Mouse (Mus musculus): ENCODE results near the gene Arhgef16. TPM values are rescaled to one million over a fixed set of nuclear protein-coding genes. Genes with fewer than 3 reads are reported as not detected.

Arhgef16 gene
- 0.22 and 0.45 TPM in 2 replicates for polyA plus RNA-seq (2015; fragmentation: Nextera tagmentation; extraction: Ambion mirVana)

GRCm38 (mm10) chr4:154301466-154301881 is at the start of gene Arhgef16:
TSS of gene Arhgef16 (minus strand) at chr4:154301676.
- Histone ChIP-seq H3K9ac (no peak within 1 kb of the TSS), H3K4me3 (no peak within 1 kb of the TSS), H3K4me1 (peaks cover 9% of the 10 kb centered on the region), H3K9me3 (replicated peaks) (no peaks in the 10 kb centered on the region), H3K27ac (no peak within 1 kb of the TSS), H3K27me3 (peaks cover 51% of the 10 kb centered on the region), H3K36me3 (ENCODE audit: poor library complexity, severe bottlenecking) (no peaks in the 10 kb centered on the region), H3K4me2 (no peak within 1 kb of the TSS)
- ATAC-seq, result no peak
- WGBS, result 30% methylated on average over 7 of the region's 7 CpGs

- Histone ChIP-seq H3K9ac (no peak overlapping the region), H3K36me3 (ENCODE audit: poor library complexity, severe bottlenecking) (peaks cover 37% of the 10 kb centered on the region), H3K9me3 (replicated peaks) (no peaks in the 10 kb centered on the region), H3K4me3 (no peak overlapping the region), H3K4me2 (no peak overlapping the region), H3K27ac (no peak overlapping the region), H3K4me1 (peaks cover 34% of the 10 kb centered on the region), H3K27me3 (no peaks in the 10 kb centered on the region)
- 55% methylated on average over 11 of the region's 11 CpGs for WGBS
- ATAC-seq, result no peak
These were observed 46.8 kb upstream of the Arhgef16 start for GRCm38 (mm10) chr4:154348197-154348786.

GRCm38 (mm10) chr4:154346731-154347522 is 45.5 kb upstream of the Arhgef16 start:
- 37% methylated on average over 19 of the region's 19 CpGs for WGBS
- no peak overlapping the region for H3K27ac ChIP-seq
- H3K4me3 ChIP-seq, result no peak overlapping the region
- ATAC-seq, result no peak
- no peaks in the 10 kb centered on the region for H3K9me3 ChIP-seq (replicated peaks)
- H3K4me1 ChIP-seq, result peaks cover 28% of the 10 kb centered on the region
- H3K4me2 ChIP-seq, result no peak overlapping the region
- H3K27me3 ChIP-seq, result no peaks in the 10 kb centered on the region
- peaks cover 51% of the 10 kb centered on the region for H3K36me3 ChIP-seq (ENCODE audit: poor library complexity, severe bottlenecking)
- no peak overlapping the region for H3K9ac ChIP-seq

GRCm38 (mm10) chr4:154336650-154337049 is 35.2 kb upstream of the Arhgef16 start:
- H3K36me3 ChIP-seq (ENCODE audit: poor library complexity, severe bottlenecking), result peaks cover 44% of the 10 kb centered on the region
- H3K4me1 ChIP-seq, result peaks cover 23% of the 10 kb centered on the region
- no peaks in the 10 kb centered on the region for H3K27me3 ChIP-seq
- H3K9me3 ChIP-seq (replicated peaks), result no peaks in the 10 kb centered on the region
- peak overlapping the region; percentile 63 for H3K27ac ChIP-seq
- H3K4me2 ChIP-seq, result no peak overlapping the region
- no peak for ATAC-seq
- no peak overlapping the region for H3K9ac ChIP-seq
- 9% methylated on average over 10 of the region's 10 CpGs for WGBS
- no peak overlapping the region for H3K4me3 ChIP-seq

GRCm38 (mm10) chr4:154335761-154336160 is 34.3 kb upstream of the Arhgef16 start, which contains the start of gene B230104I21Rik:
TSS of gene B230104I21Rik (plus strand) at chr4:154336127.
- no peaks in the 10 kb centered on the region for H3K27me3 ChIP-seq
- peak within 1 kb of the TSS; percentile 19; the same call in 1 of the 2 replicates for H3K4me2 ChIP-seq
- 33% methylated on average over 12 of the region's 12 CpGs for WGBS
- peaks cover 35% of the 10 kb centered on the region for H3K36me3 ChIP-seq (ENCODE audit: poor library complexity, severe bottlenecking)
- H3K4me1 ChIP-seq, result peaks cover 31% of the 10 kb centered on the region
- H3K4me3 ChIP-seq, result no peak within 1 kb of the TSS
- H3K27ac ChIP-seq, result peak within 1 kb of the TSS; percentile 63
- 0 out of 2 replicates have a peak within 1 kb of the TSS, but pooled peaks have one; percentile 12 for H3K9ac ChIP-seq
- H3K9me3 ChIP-seq (replicated peaks), result no peaks in the 10 kb centered on the region
- peak; percentile 75 for ATAC-seq

- peak; percentile 31; the same call in 1 of the 2 replicates for ATAC-seq
- Histone ChIP-seq H3K36me3 (ENCODE audit: poor library complexity, severe bottlenecking) (peaks cover 26% of the 10 kb centered on the region), H3K27me3 (no peaks in the 10 kb centered on the region), H3K9ac (no peak overlapping the region), H3K4me1 (peaks cover 32% of the 10 kb centered on the region), H3K4me3 (no peak overlapping the region), H3K27ac (no peak overlapping the region), H3K4me2 (peak overlapping the region; percentile 19; the same call in 1 of the 2 replicates), H3K9me3 (replicated peaks) (no peaks in the 10 kb centered on the region)
- 74% methylated on average over 46 of the region's 48 CpGs for WGBS
These were observed 33.4 kb upstream of the Arhgef16 start for GRCm38 (mm10) chr4:154334699-154335402.

- Histone ChIP-seq H3K9ac (no peak overlapping the region), H3K4me1 (peaks cover 41% of the 10 kb centered on the region), H3K27ac (no peak overlapping the region), H3K36me3 (ENCODE audit: poor library complexity, severe bottlenecking) (peaks cover 28% of the 10 kb centered on the region), H3K9me3 (replicated peaks) (no peaks in the 10 kb centered on the region), H3K27me3 (no peaks in the 10 kb centered on the region), H3K4me3 (no peak overlapping the region), H3K4me2 (no peak overlapping the region)
- 80% methylated on average over 8 of the region's 8 CpGs for WGBS
- ATAC-seq, result no peak
These were observed 31.8 kb upstream of the Arhgef16 start for GRCm38 (mm10) chr4:154333300-154333699.

- Histone ChIP-seq H3K4me1 (peaks cover 29% of the 10 kb centered on the region), H3K36me3 (ENCODE audit: poor library complexity, severe bottlenecking) (peaks cover 40% of the 10 kb centered on the region), H3K4me3 (no peak overlapping the region), H3K27ac (no peak overlapping the region), H3K4me2 (no peak overlapping the region), H3K27me3 (no peaks in the 10 kb centered on the region), H3K9ac (peak overlapping the region; percentile 27; the same call in 1 of the 2 replicates), H3K9me3 (replicated peaks) (no peaks in the 10 kb centered on the region)
- ATAC-seq, result no peak
- 35% methylated on average over 12 of the region's 12 CpGs for WGBS
These were observed 29.8 kb upstream of the Arhgef16 start for GRCm38 (mm10) chr4:154331271-154331670.

- no peak overlapping the region for H3K9ac ChIP-seq
- no peak overlapping the region for H3K4me3 ChIP-seq
- no peaks in the 10 kb centered on the region for H3K27me3 ChIP-seq
- peaks cover 19% of the 10 kb centered on the region for H3K4me1 ChIP-seq
- 92% methylated on average over 7 of the region's 7 CpGs for WGBS
- H3K36me3 ChIP-seq (ENCODE audit: poor library complexity, severe bottlenecking), result peaks cover 51% of the 10 kb centered on the region
- no peak overlapping the region for H3K27ac ChIP-seq
- no peaks in the 10 kb centered on the region for H3K9me3 ChIP-seq (replicated peaks)
- no peak for ATAC-seq
- H3K4me2 ChIP-seq, result no peak overlapping the region
These were observed 28.5 kb upstream of the Arhgef16 start for GRCm38 (mm10) chr4:154330001-154330400.

- Histone ChIP-seq H3K4me2 (no peak overlapping the region), H3K9ac (no peak overlapping the region), H3K27ac (peak overlapping the region; percentile 57; the same call in 1 of the 2 replicates), H3K4me1 (peaks cover 19% of the 10 kb centered on the region), H3K9me3 (replicated peaks) (no peaks in the 10 kb centered on the region), H3K27me3 (no peaks in the 10 kb centered on the region), H3K4me3 (no peak overlapping the region), H3K36me3 (ENCODE audit: poor library complexity, severe bottlenecking) (peaks cover 44% of the 10 kb centered on the region)
- peak; percentile 71 for ATAC-seq
- WGBS, result 7% methylated on average over 6 of the region's 6 CpGs
These were observed 27.4 kb upstream of the Arhgef16 start for GRCm38 (mm10) chr4:154328836-154329235.

GRCm38 (mm10) chr4:154328431-154328830 is 27.0 kb upstream of the Arhgef16 start:
- H3K4me2 ChIP-seq, result no peak overlapping the region
- no peak overlapping the region for H3K9ac ChIP-seq
- WGBS, result 9% methylated on average over 20 of the region's 20 CpGs
- no peaks in the 10 kb centered on the region for H3K9me3 ChIP-seq (replicated peaks)
- H3K4me3 ChIP-seq, result no peak overlapping the region
- ATAC-seq, result 0 out of 2 replicates have a peak, but pooled peaks have one; percentile 3
- H3K27me3 ChIP-seq, result no peaks in the 10 kb centered on the region
- H3K27ac ChIP-seq, result no peak overlapping the region
- H3K4me1 ChIP-seq, result peaks cover 19% of the 10 kb centered on the region
- peaks cover 45% of the 10 kb centered on the region for H3K36me3 ChIP-seq (ENCODE audit: poor library complexity, severe bottlenecking)

- no peak for ATAC-seq
- Histone ChIP-seq H3K4me3 (no peak overlapping the region), H3K27me3 (no peaks in the 10 kb centered on the region), H3K9ac (no peak overlapping the region), H3K9me3 (replicated peaks) (no peaks in the 10 kb centered on the region), H3K4me1 (peaks cover 10% of the 10 kb centered on the region), H3K36me3 (ENCODE audit: poor library complexity, severe bottlenecking) (peaks cover 72% of the 10 kb centered on the region), H3K4me2 (no peak overlapping the region), H3K27ac (no peak overlapping the region)
- 81% methylated on average over 4 of the region's 4 CpGs for WGBS
These were observed 23.9 kb upstream of the Arhgef16 start for GRCm38 (mm10) chr4:154325410-154325809.

All from forebrain, embryonic 13.5 days (tissue).